Mouse (Mus musculus) G1E-ER4 (cell line): ENCODE data around the gene Tollip. TPM values are rescaled to one million over a fixed set of nuclear protein-coding genes. Genes with fewer than 3 reads are reported as not detected.

ENCODE experiments used
- GATA1 ChIP-seq: IDR thresholded peaks from one replicate; pipeline ENCODE4 v1.8.0; 2012; ENCODE audit warnings: low read length, inconsistent platforms
- polyA plus RNA-seq: library from polyadenylated mRNA; stranded (reverse); fragments of >175 nt; gene quantifications from 2 replicates; pipeline ENCODE4 v1.2.3, GENCODE M21; 2012

Tollip gene
- polyA plus RNA-seq, result 62.0 and 70.2 TPM in 2 replicates

DNA sequence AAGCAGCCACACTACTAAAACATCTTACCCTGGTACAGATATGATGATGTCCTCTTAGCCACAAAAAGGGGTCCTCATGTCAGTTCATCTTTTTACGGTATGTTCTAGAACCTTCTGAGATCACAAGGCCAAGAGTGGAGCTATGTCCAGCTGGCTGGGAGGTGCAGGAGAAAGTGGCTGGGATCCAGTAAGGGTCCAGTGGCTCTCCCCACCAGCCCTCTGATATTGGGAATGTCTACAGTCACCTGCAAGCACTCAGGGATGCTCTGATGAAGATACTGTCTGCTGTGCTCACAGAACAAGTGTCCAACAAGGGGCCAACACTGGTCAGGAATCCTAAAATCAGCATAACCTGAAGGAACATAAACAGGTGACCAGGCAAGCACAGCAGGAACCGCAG lies at the start of gene Tollip:
TSS of gene Tollip (minus strand) at position 101 of the 400 bp plus-strand sequence.
- no peak for TF ChIP-seq GATA1

GRCm38 (mm10) chr7:141966281-141966680 lies 48.0 kb upstream of the Tollip start:
- no peak for TF ChIP-seq GATA1

DNA sequence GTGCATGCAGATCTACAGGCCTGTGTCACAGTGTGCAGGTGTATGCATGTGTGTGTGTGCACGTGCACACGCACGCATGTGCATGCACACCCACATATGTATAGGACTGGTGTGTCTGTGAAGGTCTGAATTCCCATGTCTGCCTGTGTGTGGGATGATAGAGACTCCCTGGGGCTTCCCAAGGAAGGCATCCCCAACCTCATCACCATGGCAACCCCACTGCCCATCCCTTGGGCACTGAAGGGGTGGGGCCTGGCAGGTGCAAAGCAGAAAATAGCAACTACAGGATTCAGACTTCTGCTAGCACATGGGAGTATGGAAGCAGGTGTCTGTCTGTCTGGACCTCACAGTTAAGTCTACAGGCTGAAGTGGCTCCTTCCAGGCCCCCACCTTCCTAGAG lies 44.2 kb upstream of the Tollip start:
- TF ChIP-seq GATA1, result no peak

- TF ChIP-seq GATA1, result no peak
These were observed 43.2 kb upstream of the Tollip start for GRCm38 (mm10) chr7:141961491-141961890.

DNA sequence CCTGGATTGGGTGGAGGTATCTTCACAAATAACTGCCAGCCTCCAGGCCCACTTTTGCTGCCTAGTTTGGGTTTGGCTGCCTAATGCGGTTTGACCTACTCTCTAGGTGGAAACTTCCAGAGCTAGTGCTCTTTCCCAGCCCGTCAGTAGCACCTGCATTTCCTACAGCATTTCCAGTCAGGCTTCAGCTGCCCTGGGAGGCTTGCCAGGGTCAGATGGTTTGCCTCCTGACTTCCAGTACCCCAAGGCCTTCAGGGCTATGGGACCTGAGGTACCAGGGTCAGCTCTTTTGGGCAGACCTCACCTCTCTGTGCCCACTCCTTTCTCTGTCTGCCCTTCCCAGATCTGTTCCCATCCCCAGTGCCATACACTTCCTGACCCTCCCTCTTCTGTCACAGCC lies 42.6 kb upstream of the Tollip start:
- TF ChIP-seq GATA1, result no peak

DNA sequence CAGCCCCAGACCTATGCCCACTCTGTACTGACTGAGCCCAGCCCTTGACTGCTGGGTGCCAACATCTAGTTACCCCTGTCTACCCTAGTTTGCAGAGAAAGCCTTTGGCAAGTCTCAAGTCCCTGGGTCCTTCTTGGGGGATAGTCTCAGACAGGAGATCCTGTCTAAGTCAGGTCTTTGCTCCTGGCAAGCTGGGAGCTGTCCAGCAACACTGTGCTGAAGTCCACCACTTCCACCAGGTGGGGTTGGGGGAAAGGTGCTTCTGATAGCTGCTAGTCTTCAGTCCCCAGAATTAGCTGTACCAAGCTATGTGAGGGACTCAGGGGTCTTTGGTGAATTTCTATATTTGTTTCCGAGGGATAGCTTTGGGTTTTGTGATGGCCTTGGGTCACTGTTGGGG lies 40.8 kb upstream of the Tollip start:
- TF ChIP-seq GATA1, result no peak

DNA sequence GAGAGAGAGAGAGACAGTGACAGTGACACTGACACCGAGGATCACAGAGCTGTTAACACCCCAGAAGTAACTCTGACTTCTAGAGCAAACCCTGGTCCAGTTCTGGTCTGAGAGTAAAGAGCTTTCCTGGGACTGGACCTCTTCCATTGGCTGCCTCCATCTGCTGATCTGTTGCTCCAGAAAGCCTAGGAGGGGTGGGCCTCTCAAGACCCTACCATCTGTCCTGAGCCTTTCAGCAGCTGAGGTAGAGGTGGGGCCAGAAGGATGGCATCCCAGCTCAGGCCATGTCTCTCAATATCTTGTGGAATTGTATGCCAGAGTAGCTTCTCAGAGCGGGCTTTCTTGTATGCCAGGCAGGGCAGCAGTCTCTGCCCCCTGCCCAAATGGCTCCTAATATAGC lies 39.9 kb upstream of the Tollip start:
- TF ChIP-seq GATA1, result no peak

DNA sequence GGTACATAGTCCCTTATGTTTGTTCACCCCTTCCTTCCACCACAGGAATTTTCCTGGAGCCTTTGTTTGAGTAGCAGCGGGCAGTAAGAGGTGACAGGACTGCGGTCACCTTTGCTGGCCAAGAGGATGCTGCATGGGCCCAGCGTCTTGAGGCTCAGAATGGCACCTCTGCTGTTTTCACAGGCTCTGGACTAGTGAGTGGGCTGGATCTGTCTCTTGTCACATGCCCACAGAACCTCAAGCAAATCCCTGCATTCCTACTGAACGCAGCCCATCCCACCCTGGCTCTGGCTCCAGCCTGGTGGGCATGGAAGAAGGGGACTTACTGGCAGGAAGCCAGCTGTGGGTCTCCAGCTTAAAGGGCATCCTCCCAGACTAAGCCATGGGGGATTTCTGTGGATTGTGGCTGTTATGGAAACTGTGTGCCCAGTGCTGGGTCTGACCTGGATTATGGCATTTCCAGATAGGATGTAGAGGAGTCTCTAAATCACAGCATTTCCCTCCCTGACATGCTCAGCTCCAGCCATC lies 39.3 kb upstream of the Tollip start:
- TF ChIP-seq GATA1, result no peak

GRCm38 (mm10) chr7:141956174-141956566 lies 37.9 kb upstream of the Tollip start:
- no peak for TF ChIP-seq GATA1

DNA sequence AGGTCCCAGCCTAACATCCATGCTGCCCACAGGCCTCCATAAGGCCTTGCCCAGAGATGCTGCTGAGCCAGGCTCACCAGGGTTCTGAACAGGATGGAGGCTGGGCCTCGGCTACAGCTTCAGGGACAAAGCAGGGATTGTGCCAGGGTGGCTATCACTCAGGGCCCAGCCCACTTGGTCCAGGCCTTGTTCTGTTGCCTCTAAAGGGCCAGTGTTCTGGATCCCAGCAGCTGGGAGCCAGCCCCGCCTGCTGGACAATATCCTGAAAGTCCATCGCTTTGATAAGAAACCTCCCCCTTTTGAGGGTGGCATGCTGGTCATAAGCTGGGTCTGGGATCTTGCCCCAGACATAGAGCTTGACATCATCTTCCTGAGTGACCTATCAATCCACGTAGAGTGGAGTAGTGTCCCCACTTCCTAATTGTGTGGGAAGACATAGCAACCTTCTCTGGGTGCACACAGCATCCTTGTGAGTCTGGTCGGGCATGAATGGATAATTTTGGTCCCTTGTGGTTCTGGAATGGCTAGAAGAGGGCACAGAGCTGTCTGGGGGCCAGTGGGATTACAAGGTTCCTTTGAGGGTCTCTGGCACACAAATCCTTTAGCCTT lies 37.4 kb upstream of the Tollip start:
- no peak for TF ChIP-seq GATA1

- TF ChIP-seq GATA1, result no peak
These were observed 35.3 kb upstream of the Tollip start for GRCm38 (mm10) chr7:141953616-141954015.

DNA sequence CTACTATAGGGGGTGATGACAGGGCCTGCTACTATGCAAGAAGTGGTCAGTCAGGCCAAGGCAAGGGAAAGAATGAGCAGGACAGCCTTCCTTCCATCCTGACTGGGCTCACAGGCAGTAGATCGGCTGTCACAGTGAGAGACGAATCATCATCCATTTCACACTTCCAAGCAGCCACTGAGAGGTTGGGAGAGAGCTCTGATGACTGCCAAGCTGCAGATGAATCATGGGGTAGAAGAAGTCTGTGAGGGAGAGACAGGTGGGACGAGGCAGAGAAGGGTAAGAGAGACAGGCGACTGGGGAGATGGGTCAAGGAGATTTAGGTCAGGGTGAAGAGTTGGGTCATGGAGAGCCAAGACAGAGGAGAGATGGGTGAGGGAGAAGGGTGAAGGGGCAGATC lies 34.6 kb upstream of the Tollip start:
- TF ChIP-seq GATA1, result no peak

DNA sequence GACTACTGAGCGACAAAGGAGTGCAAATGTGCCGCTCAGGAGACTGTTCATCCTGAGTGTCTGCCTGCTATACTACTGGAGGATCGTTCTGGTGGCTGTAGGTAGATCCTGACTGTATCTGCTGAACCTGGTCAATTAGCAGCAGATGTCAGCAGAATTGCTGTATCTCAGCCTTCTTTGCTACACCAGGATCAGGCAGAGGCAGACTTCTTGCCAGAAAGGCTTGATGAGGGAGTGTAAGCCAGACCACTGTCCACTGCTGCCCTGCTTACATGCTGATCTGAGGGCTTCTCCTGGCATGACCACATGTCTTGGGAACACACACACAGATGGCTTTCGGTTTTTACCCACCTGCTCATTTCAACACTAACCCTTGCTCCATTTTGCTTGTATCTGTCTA lies 33.5 kb upstream of the Tollip start:
- TF ChIP-seq GATA1, result no peak

GRCm38 (mm10) chr7:141950104-141951013 lies 32.1 kb upstream of the Tollip start:
- no peak for TF ChIP-seq GATA1

GRCm38 (mm10) chr7:141949799-141950103 lies 31.4 kb upstream of the Tollip start:
- TF ChIP-seq GATA1, result no peak

GRCm38 (mm10) chr7:141948906-141949798 lies 30.8 kb upstream of the Tollip start, which contains the start of gene Brsk2:
TSS of gene Brsk2 (plus strand) at chr7:141949751.
- TF ChIP-seq GATA1, result no peak
